Mouse (Mus musculus) kidney, postnatal 10 days (tissue): Measurements from ENCODE around the gene Slc37a1.
A peak's percentile ranks its signal among the peaks of the same experiment; 100 is the strongest.

ENCODE experiments used
- DNase-seq: peaks from one replicate; pipeline ENCODE4 v3.0.0; 2021; ENCODE audit warnings: mixed read lengths

Gene Slc37a1

DNA sequence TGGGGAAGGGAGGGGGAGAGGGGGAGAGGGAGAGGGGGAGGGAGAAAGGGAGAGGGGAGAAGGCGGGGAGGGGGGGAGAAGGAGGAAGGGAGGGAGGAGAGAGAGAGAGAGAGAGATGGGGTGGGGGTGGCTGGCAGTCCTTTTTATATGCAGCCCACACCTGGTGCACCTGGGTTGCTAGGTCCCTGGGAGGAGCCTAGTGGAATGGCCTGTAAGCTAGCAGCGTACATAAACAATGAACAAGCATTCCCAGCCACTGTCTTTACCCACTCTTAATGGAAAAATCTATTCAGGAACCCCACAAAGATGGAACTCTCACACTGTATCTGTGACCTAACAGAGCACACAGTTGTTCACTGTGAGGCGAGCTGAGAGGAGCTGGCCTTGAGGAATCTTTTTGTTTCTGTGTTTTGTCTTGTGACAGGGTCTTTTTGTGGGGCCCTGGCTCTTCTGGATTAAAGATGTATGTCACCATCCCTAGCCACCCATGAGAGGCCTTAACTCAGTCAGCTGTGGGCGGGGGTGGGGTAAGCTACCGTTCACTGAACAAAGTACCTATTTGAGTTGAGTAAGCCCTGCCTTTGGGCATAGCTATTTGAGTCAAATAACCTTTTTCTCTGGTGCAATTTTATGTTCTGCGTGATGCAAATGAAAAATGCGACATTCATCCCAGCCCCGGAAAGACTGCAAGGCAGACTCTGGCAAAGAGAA, 69.4 kb downstream of the Slc37a1 start:
- no peak for DNase-seq

GRCm38 (mm10) chr17:31360582-31360981, 74.0 kb downstream of the Slc37a1 start:
- no peak for DNase-seq

GRCm38 (mm10) chr17:31365586-31366166, 79.1 kb downstream of the Slc37a1 start:
- no peak for DNase-seq

- DNase-seq, result no peak
Observed at GRCm38 (mm10) chr17:31370221-31370620, 83.6 kb downstream of the Slc37a1 start.

- no peak for DNase-seq
Observed at GRCm38 (mm10) chr17:31370931-31371330, 84.3 kb downstream of the Slc37a1 start.

GRCm38 (mm10) chr17:31377961-31378360, 91.4 kb downstream of the Slc37a1 start:
- peak; percentile 81 for DNase-seq

GRCm38 (mm10) chr17:31378361-31378761, 91.8 kb downstream of the Slc37a1 start:
- no peak for DNase-seq

- DNase-seq, result no peak
Observed at GRCm38 (mm10) chr17:31379086-31379485, 92.5 kb downstream of the Slc37a1 start.

DNA sequence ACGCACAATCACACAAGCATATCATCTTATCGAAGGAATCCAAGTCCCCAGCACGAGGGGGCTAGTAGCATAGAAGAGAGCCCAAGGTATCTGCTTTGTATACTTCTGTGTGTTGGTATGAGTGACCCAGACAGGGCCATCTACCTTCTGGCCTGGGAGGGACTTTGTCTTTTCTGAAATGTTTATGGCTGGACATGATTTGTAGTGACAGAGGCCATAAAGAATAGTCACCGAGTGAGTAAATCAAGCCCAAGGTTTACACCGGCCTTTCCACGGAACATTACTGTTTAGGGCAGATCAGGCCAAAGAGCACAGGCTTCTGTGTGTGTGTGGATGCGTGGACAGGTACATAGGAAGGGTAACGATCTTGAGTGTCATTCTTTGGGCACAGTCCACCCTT, 93.3 kb downstream of the Slc37a1 start:
- DNase-seq, result no peak

DNA sequence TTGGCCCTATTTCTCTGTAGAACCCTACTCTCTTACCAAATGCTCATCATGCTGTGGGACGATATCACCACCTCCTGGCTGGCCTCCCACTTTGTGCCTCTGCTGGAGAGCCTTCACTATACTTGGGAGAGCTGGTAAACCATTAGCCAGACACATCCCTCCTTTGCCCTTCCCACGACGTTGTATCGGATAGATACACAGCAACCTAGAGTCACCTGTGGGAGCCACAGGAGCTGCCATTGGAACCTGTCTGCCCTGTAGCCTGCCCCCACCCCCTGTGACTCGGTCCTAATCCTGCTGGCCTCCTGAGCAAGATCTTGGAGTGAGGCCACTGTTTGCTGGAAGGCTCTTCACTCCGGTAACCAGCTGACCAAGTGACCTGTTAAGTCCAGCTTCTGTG, 96.7 kb downstream of the Slc37a1 start:
- peak; percentile 53 for DNase-seq

DNA sequence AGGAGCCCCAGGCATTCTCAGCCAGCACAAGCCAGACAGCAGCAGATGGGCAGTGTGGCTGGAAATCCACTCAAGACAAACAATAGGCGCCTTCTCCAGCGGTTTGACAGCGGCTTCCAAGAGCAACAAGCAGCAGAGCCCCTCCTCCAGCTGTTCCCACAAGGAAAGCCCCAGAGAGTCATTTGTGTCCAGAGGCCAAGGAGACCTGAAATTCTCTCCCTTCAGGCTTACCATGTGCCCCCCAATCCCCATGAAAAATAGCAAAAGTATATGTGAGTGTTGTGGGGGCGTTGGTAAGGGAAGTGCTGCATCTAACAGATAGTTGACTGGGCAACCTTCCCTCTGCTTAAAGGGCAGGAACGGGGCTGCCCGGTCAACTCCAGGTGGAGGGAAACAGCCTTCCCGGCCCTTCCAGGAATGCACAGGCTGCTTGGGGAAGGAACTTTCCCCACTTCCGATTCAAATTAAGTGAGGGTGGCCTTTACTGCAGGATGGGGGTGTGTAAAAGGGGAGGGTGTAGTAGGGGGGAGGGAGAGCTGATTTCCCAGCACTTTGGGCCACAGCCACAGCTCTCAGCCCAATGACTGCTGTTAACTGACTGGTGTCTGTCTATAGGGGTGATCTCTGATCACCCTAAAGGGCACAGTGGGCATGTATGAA, 98.5 kb downstream of the Slc37a1 start:
- DNase-seq, result peak; percentile 58

DNA sequence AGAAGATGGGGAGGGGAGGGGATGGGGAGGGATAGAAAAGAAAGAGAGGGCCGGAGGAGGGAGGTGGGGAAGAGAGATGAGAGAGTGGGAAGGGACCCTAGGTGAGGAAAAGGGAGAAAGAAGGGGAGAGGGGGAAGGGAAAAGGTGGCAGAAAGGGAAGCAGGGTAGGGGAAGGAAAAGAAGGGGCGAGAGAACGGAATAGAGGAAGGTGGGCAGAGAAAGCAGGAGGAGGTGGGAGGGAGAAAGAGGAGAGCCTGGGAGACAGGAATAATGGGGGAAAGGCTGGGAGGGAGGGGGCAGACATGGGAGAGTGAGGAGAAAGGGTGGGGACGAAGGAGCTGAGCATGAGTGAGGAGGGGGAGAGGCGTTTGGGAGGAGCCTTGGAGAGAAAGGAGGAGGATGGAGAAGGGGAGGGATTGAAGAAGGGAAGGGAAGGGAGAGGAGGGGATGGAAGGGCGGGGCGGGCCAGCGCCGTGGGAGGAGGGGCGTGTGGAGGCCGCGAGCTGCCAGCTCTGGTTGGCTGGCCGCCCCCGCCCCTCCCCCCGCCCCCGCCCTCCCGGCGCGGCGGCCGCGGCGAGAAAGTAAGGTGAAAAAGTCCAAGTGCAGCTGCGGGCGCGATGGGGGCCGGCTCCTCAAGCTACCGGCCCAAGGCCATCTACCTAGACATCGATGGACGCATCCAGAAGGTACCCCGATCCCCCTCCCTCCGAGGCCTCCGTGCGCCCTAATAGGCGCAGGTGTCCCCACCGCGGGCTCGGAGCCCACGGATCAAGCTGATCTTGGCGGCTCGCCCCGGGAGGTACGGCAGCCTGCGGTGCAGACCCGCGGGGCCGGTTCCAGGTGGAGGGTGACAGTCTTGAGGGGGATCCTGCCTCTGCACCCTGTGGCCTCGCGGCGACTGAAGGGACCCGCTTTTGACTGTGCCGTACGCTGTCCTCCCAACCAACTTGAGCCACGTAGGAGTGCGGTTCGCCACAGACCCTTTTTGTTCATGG, 99.4 kb downstream of the Slc37a1 start, which contains the start of gene Pde9a:
TSS of gene Pde9a (plus strand) at position 540 of the 995 bp plus-strand sequence.
- peak; percentile 89 for DNase-seq

DNA sequence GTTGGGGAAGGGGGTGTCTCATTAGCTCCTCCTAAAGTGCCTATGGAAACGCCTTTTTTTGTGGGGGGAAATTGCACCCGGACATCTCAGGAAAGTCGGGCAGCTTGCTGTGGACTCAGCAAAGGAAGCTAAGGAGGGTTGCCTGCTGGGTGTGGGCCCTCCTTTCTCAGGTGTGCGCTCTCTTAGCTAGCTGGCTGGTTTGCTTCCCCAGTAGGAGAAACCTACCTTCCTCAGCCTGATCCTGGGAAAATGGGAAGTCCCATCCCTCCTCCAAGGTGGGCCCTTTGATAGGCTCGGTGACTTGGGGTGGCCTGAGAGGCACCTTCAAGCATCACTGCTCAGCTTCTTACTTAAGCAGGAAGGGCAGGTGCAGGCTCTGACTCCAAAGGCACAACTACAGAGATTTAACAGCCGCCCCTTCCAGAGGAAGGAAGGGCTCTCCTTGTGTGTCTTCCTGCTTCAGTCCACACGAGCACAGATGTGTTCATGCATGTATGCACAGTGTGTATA, 100.2 kb downstream of the Slc37a1 start:
- DNase-seq, result peak; percentile 34

GRCm38 (mm10) chr17:31389432-31390050, 102.9 kb downstream of the Slc37a1 start:
- no peak for DNase-seq

- DNase-seq, result no peak
Observed at GRCm38 (mm10) chr17:31391462-31391861, 104.9 kb downstream of the Slc37a1 start.

DNA sequence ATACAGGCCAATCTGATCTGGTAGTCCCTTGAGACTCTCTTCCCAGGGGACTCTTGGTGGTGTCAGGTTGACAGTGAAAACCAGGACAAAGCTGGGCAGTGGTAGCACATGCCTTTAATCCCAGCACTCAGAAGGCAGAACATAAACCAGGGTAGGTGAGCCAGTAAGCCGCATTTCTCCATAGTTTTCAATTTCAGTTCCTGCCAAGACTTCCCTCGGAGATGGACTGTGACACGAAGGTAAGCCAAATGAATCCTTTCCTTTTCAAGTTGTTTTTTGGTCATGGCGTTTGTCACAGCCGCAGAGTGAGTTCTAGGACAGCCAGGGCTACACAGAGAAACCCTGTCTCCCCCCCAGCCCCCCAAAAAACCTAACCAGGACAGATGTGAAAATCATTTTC, 105.4 kb downstream of the Slc37a1 start:
- no peak for DNase-seq

GRCm38 (mm10) chr17:31393811-31394210, 107.2 kb downstream of the Slc37a1 start:
- DNase-seq, result no peak

- DNase-seq, result no peak
Observed at GRCm38 (mm10) chr17:31400294-31400693, 113.7 kb downstream of the Slc37a1 start.
